Comparison of ENCODE assay signal across 10 mouse cellular contexts in the genomic region with DNA sequence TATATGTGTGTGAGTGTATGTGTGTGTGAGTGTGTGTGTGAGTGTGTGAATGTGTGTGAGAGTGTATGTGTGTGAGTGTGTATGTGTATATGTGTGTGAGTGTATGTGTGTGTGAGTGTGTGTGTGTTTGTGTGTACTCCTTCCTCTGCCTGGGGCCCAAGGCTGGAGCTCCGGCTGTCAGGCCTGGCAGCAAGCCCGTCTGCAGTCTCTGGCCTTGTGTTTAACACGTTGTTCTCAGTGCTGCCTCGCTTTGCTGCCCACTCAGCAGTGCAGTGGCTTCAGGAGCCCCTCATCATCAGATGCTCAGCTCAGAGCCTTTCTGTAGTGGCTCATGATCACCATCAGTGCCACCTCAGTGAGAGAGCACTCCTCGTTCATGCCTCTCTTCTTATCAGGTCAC.
DNase-seq lines count a peak whose midpoint lies in the region; ATAC-seq lines count a peak whose summit lies in the region.
"Had no signal": no experiment of that assay in that cellular context is flagged by ENCODE, and none has a peak within 500 bp of the region (broad histone marks: within the 10 kb centered on the region; RNA-seq: fewer than 3 reads in every experiment).

No protein-coding gene starts in this region.

- intact Hi-C loops in left cerebral cortex, postnatal 4 days (cut with DNase I), result no loop called here

- peak; percentile 55 for DNase-seq in adrenal gland, postnatal 10 days
- no peak for DNase-seq in adrenal gland, postnatal 4 days (ENCODE audit: low spot score in 2 of 2)
- DNase-seq in left cerebral cortex, postnatal 4 days, result peak; percentile 75
- no peak for DNase-seq in left cerebral cortex, adult 9 months (ENCODE audit: low spot score in 2 of 2)
- peak; percentile 39 for DNase-seq in MN1 (ENCODE audit: low spot score)
- peak; percentile 85 to 88 for DNase-seq in cerebellum, postnatal 10 days
- DNase-seq in liver, result no peak

- no peak for ATAC-seq in megakaryocyte, adult 5-6 weeks (ENCODE audit: poor library complexity, severe bottlenecking)
- ATAC-seq: activated CD4-positive, CD25-positive, alpha-beta regulatory T cell, adult 4 months; intestine, embryonic 16.5 days had no signal

Comparison
In these comparisons a context has a peak if more than half of its experiments do, and no peak if none do; other contexts are left out.
1. DNase-seq: peak in adrenal gland, postnatal 10 days (single experiment), left cerebral cortex, postnatal 4 days (single experiment), MN1 (single experiment) and cerebellum, postnatal 10 days (2 of 2); none in adrenal gland, postnatal 4 days (0 of 2), left cerebral cortex, adult 9 months (0 of 2) and liver (single experiment).